ENCODE assay signal across 9 mouse cellular contexts in the genomic region with DNA sequence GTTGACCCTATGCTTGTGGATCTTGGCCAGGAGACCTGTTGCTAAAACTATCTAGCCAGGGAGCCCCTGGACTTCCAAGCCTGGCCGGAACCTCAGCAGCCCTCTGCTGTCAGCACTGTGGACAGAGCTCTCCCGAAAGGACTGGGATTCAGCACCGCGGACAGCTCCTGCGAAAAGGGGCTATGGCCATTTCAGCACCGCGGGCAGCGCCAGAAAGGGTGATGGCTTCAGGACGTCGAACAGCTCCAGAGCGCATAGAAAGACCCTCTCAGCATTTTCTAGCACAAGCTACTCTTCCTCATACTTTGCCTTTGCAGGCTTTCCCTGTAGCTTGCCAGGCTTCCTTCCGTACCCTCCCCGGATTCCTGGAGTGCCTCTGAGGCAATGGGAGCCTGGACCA. TPM values are rescaled to one million over a fixed set of nuclear protein-coding genes. Genes with fewer than 3 reads are reported as not detected.
DNase-seq lines count a peak whose midpoint lies in the region; ATAC-seq and TF ChIP-seq lines count a peak whose summit lies in the region.
"Had no signal": no experiment of that assay in that cellular context is flagged by ENCODE, and none has a peak within 500 bp of the region (broad histone marks: within the 10 kb centered on the region; RNA-seq: fewer than 3 reads in every experiment).

No protein-coding gene starts in this region.

- no peak overlapping the region for H3K4me2 ChIP-seq in intestine, embryonic 14.5 days (ENCODE audit: low read length)
- no peak overlapping the region for H3K4me2 ChIP-seq in intestine, embryonic 15.5 days (replicated peaks)
- no peak overlapping the region for H3K4me2 ChIP-seq in intestine, postnatal 0 days (replicated peaks; ENCODE audit: low read depth)
- H3K4me2 ChIP-seq in liver, embryonic 14.5 days (ENCODE audit: low read depth): no peak overlapping the region
- peak overlapping the region; percentile 33 for H3K4me2 ChIP-seq in neural tube, embryonic 11.5 days (ENCODE audit: low read depth)

- TF ChIP-seq CTCF in gastrocnemius, adult 2 months (IDR thresholded peaks at IDR 0.05): no peak; the same call in 1 of the 2 replicates
- TF ChIP-seq CTCF in intestine, postnatal 0 days (IDR thresholded peaks at IDR 0.05; ENCODE audit: low read depth): peak; percentile 45
- TF ChIP-seq CTCF in liver, embryonic 14.5 days (IDR thresholded peaks at IDR 0.05; ENCODE audit: low read depth): peak; percentile 22; the same call in 1 of the 2 replicates

- H3K36me3 ChIP-seq in intestine, embryonic 14.5 days (ENCODE audit: control insufficient read depth, insufficient read depth, low read length): no peaks in the 10 kb centered on the region
- H3K36me3 ChIP-seq in intestine, embryonic 15.5 days: no peaks in the 10 kb centered on the region
- H3K36me3 ChIP-seq in intestine, postnatal 0 days (ENCODE audit: control insufficient read depth, insufficient read depth): no peaks in the 10 kb centered on the region
- H3K36me3 ChIP-seq in liver, embryonic 14.5 days (replicated peaks; ENCODE audit: control insufficient read depth, insufficient read depth, low read depth): no peaks in the 10 kb centered on the region
- H3K36me3 ChIP-seq in neural tube, embryonic 11.5 days (ENCODE audit: control insufficient read depth, insufficient read depth, low read length): no peaks in the 10 kb centered on the region

- intact Hi-C loops in gastrocnemius, adult 2 months (cut with DNase I): no loop called here

- ATAC-seq in intestine, embryonic 14.5 days (replicated peaks; ENCODE audit: low FRiP score, low TSS enrichment, low read depth): no peak
- ATAC-seq in intestine, embryonic 15.5 days: no peak
- peak; percentile 50 for ATAC-seq in intestine, postnatal 0 days
- no peak for ATAC-seq in liver, embryonic 14.5 days (ENCODE audit: insufficient read depth)
- ATAC-seq in neural tube, embryonic 11.5 days (ENCODE audit: insufficient read depth, low FRiP score, low TSS enrichment): no peak

- H3K27ac ChIP-seq in intestine, embryonic 14.5 days (ENCODE audit: low read depth): no peak overlapping the region
- no peak overlapping the region for H3K27ac ChIP-seq in intestine, embryonic 15.5 days
- no peak overlapping the region for H3K27ac ChIP-seq in gastrocnemius, adult 2 months
- no peak overlapping the region for H3K27ac ChIP-seq in intestine, postnatal 0 days (ENCODE audit: low read depth, low read length)
- H3K27ac ChIP-seq in liver, embryonic 14.5 days: no peak overlapping the region
- H3K27ac ChIP-seq in neural tube, embryonic 11.5 days (ENCODE audit: low read depth, low read length): no peak overlapping the region

- DNase-seq in intestine, embryonic 14.5 days (ENCODE audit: low spot score): peak; percentile 100
- DNase-seq in cerebellum, adult 8-10 months: peak; percentile 48
- DNase-seq in gastrocnemius, adult 2 months: peak; percentile 93
- DNase-seq in liver, embryonic 14.5 days (ENCODE audit: low read depth in 3 of 3, low spot score in 3 of 3): peak; percentile 56 to 64 (median 60)
- DNase-seq in neural tube, embryonic 11.5 days (ENCODE audit: low spot score): peak; percentile 91
- peak; percentile 90 for DNase-seq in thymus, postnatal 0 days (ENCODE audit: low spot score)

- no peak overlapping the region for H3K4me3 ChIP-seq in intestine, embryonic 14.5 days (ENCODE audit: low read depth, low read length)
- H3K4me3 ChIP-seq in intestine, embryonic 15.5 days (replicated peaks): no peak overlapping the region
- no peak overlapping the region for H3K4me3 ChIP-seq in gastrocnemius, adult 2 months
- no peak overlapping the region for H3K4me3 ChIP-seq in intestine, postnatal 0 days (ENCODE audit: low read depth, low read length)
- H3K4me3 ChIP-seq in liver, embryonic 14.5 days (ENCODE audit: insufficient read depth in 1 of 2, low read depth in 2 of 2, low read length in 2 of 2): no peak overlapping the region
- 0 out of 2 replicates have a peak overlapping the region, but pooled peaks have one; percentile 26 for H3K4me3 ChIP-seq in neural tube, embryonic 11.5 days (ENCODE audit: low read depth, low read length)

- TF ChIP-seq EP300 in liver, embryonic 14.5 days (IDR thresholded peaks at IDR 0.05; ENCODE audit: low read depth): no peak

- H3K9ac ChIP-seq in intestine, embryonic 14.5 days (ENCODE audit: low read length): no peak overlapping the region
- no peak overlapping the region for H3K9ac ChIP-seq in intestine, embryonic 15.5 days
- H3K9ac ChIP-seq in intestine, postnatal 0 days (ENCODE audit: low read depth, low read length): no peak overlapping the region
- no peak overlapping the region for H3K9ac ChIP-seq in liver, embryonic 14.5 days (replicated peaks)
- no peak overlapping the region for H3K9ac ChIP-seq in neural tube, embryonic 11.5 days (ENCODE audit: low read length)

- H3K9me3 ChIP-seq in intestine, embryonic 14.5 days (ENCODE audit: control insufficient read depth, low read length): no peaks in the 10 kb centered on the region
- no peaks in the 10 kb centered on the region for H3K9me3 ChIP-seq in intestine, embryonic 15.5 days
- H3K9me3 ChIP-seq in intestine, postnatal 0 days (ENCODE audit: control insufficient read depth): no peaks in the 10 kb centered on the region
- no peaks in the 10 kb centered on the region for H3K9me3 ChIP-seq in liver, embryonic 14.5 days (ENCODE audit: control insufficient read depth, low read length)
- H3K9me3 ChIP-seq in neural tube, embryonic 11.5 days (ENCODE audit: control insufficient read depth, low read length): no peaks in the 10 kb centered on the region

- WGBS in intestine, embryonic 14.5 days: 2% methylated on average over 13 of the region's 13 CpGs
- 3% methylated on average over 13 of the region's 13 CpGs for WGBS in intestine, embryonic 15.5 days
- WGBS in intestine, postnatal 0 days: 2% methylated on average over 13 of the region's 13 CpGs
- WGBS in liver, embryonic 14.5 days (ENCODE audit: insufficient replicate concordance): 6% methylated on average over 13 of the region's 13 CpGs
- WGBS in neural tube, embryonic 11.5 days: 3% methylated on average over 13 of the region's 13 CpGs

- 0 out of 2 replicates have a peak, but pooled peaks cover 4% of the 10 kb centered on the region for H3K4me1 ChIP-seq in intestine, embryonic 14.5 days (replicated peaks; ENCODE audit: control insufficient read depth, insufficient read depth, low read length)
- 0 out of 2 replicates have a peak, but pooled peaks cover 8% of the 10 kb centered on the region for H3K4me1 ChIP-seq in intestine, embryonic 15.5 days (replicated peaks)
- H3K4me1 ChIP-seq in intestine, postnatal 0 days (replicated peaks; ENCODE audit: control insufficient read depth, insufficient read depth, low read length): no peaks in the 10 kb centered on the region
- H3K4me1 ChIP-seq in liver, embryonic 14.5 days (replicated peaks; ENCODE audit: control insufficient read depth in 2 of 2, insufficient read depth in 2 of 2, low read length in 1 of 2): no peaks in the 10 kb centered on the region
- no peaks in the 10 kb centered on the region for H3K4me1 ChIP-seq in neural tube, embryonic 11.5 days (ENCODE audit: control insufficient read depth, insufficient read depth, low read length)

- peaks cover 54% of the 10 kb centered on the region for H3K27me3 ChIP-seq in intestine, embryonic 14.5 days (replicated peaks; ENCODE audit: control insufficient read depth, insufficient read depth, low read length)
- peaks cover 46% of the 10 kb centered on the region for H3K27me3 ChIP-seq in intestine, embryonic 15.5 days (replicated peaks)
- peaks cover 36% of the 10 kb centered on the region for H3K27me3 ChIP-seq in intestine, postnatal 0 days (replicated peaks; ENCODE audit: control insufficient read depth, insufficient read depth, low read length)
- peaks cover 33% of the 10 kb centered on the region for H3K27me3 ChIP-seq in liver, embryonic 14.5 days (ENCODE audit: control insufficient read depth, insufficient read depth, low read length)
- peaks cover 67% of the 10 kb centered on the region for H3K27me3 ChIP-seq in neural tube, embryonic 11.5 days (ENCODE audit: control insufficient read depth, insufficient read depth, low read length)

RNA-seq across cellular contexts. Expression of a gene that starts 1.1 kb away (rescaled TPM):
- 0.31 and 0.42 TPM in 2 replicates for polyA plus RNA-seq in intestine, embryonic 14.5 days (2014; fragmentation: Nextera tagmentation; extraction: Ambion mirVana)
- 0.21 and 0.24 TPM in 2 replicates for polyA plus RNA-seq in intestine, embryonic 15.5 days (2015; fragmentation: Nextera tagmentation; extraction: Ambion mirVana)
- total RNA-seq in gastrocnemius, adult 2 months (2021): under 1 TPM in 1 of 2 experiments, not detected in 1; 0.13 TPM
- polyA plus RNA-seq in intestine, postnatal 0 days (2015; fragmentation: Nextera tagmentation; extraction: Ambion mirVana): 0.09 and 0.12 TPM in 2 replicates
- 0.11 and 0.12 TPM in 2 replicates for polyA plus RNA-seq in liver, embryonic 14.5 days (2012; rRNA removed)
- not detected in 2 replicates for polyA plus RNA-seq in liver, embryonic 14.5 days (2014; fragmentation: Nextera tagmentation; extraction: Ambion mirVana)
- 0.12 TPM in 1 of 2 replicates, not detected in the other for polyA plus RNA-seq in neural tube, embryonic 11.5 days (2014; fragmentation: Nextera tagmentation; extraction: Ambion mirVana)
- not detected in 2 replicates for polyA plus RNA-seq in thymus, postnatal 0 days (2015; fragmentation: Nextera tagmentation; extraction: Ambion mirVana)
- total RNA-seq: neutrophil, adult 5-6 weeks had no signal

RNA-seq across cellular contexts. Expression of a gene that starts 27.1 kb away (rescaled TPM):
- 119 and 127 TPM in 2 replicates for polyA plus RNA-seq in intestine, embryonic 14.5 days (2014; fragmentation: Nextera tagmentation; extraction: Ambion mirVana)
- polyA plus RNA-seq in intestine, embryonic 15.5 days (2015; fragmentation: Nextera tagmentation; extraction: Ambion mirVana): 102 and 116 TPM in 2 replicates
- total RNA-seq in gastrocnemius, adult 2 months (2021): 10 to 100 TPM; 59.3 to 64.5 TPM
- 73.7 and 78.1 TPM in 2 replicates for polyA plus RNA-seq in intestine, postnatal 0 days (2015; fragmentation: Nextera tagmentation; extraction: Ambion mirVana)
- 17.8 and 31.8 TPM in 2 replicates for polyA plus RNA-seq in liver, embryonic 14.5 days (2012; rRNA removed)
- polyA plus RNA-seq in liver, embryonic 14.5 days (2014; fragmentation: Nextera tagmentation; extraction: Ambion mirVana): 64.7 and 66.2 TPM in 2 replicates
- polyA plus RNA-seq in neural tube, embryonic 11.5 days (2014; fragmentation: Nextera tagmentation; extraction: Ambion mirVana): 143 and 150 TPM in 2 replicates
- polyA plus RNA-seq in thymus, postnatal 0 days (2015; fragmentation: Nextera tagmentation; extraction: Ambion mirVana): 106 and 107 TPM in 2 replicates

RNA-seq across cellular contexts. Expression of a gene that starts 34.6 kb away (rescaled TPM):
- polyA plus RNA-seq in intestine, embryonic 14.5 days (2014; fragmentation: Nextera tagmentation; extraction: Ambion mirVana): 6.8 and 7.0 TPM in 2 replicates
- 4.6 and 4.9 TPM in 2 replicates for polyA plus RNA-seq in intestine, embryonic 15.5 days (2015; fragmentation: Nextera tagmentation; extraction: Ambion mirVana)
- total RNA-seq in gastrocnemius, adult 2 months (2021): 1 to 10 TPM; 6.0 to 8.6 TPM
- polyA plus RNA-seq in intestine, postnatal 0 days (2015; fragmentation: Nextera tagmentation; extraction: Ambion mirVana): 1.3 and 1.8 TPM in 2 replicates
- polyA plus RNA-seq in liver, embryonic 14.5 days (2012; rRNA removed): 2.5 and 3.8 TPM in 2 replicates
- polyA plus RNA-seq in liver, embryonic 14.5 days (2014; fragmentation: Nextera tagmentation; extraction: Ambion mirVana): 0.76 and 0.96 TPM in 2 replicates
- polyA plus RNA-seq in neural tube, embryonic 11.5 days (2014; fragmentation: Nextera tagmentation; extraction: Ambion mirVana): 3.9 and 6.2 TPM in 2 replicates
- 1.5 and 1.7 TPM in 2 replicates for polyA plus RNA-seq in thymus, postnatal 0 days (2015; fragmentation: Nextera tagmentation; extraction: Ambion mirVana)
- total RNA-seq: neutrophil, adult 5-6 weeks had no signal

RNA-seq across cellular contexts. Expression of a gene that starts 46.1 kb away (rescaled TPM):
- 2.2 and 2.5 TPM in 2 replicates for polyA plus RNA-seq in intestine, embryonic 14.5 days (2014; fragmentation: Nextera tagmentation; extraction: Ambion mirVana)
- polyA plus RNA-seq in intestine, embryonic 15.5 days (2015; fragmentation: Nextera tagmentation; extraction: Ambion mirVana): 2.0 and 2.4 TPM in 2 replicates
- 1 to 10 TPM; 1.5 to 2.1 TPM for total RNA-seq in gastrocnemius, adult 2 months (2021)
- 0.46 and 0.89 TPM in 2 replicates for polyA plus RNA-seq in intestine, postnatal 0 days (2015; fragmentation: Nextera tagmentation; extraction: Ambion mirVana)
- polyA plus RNA-seq in liver, embryonic 14.5 days (2012; rRNA removed): 0.03 and 0.06 TPM in 2 replicates
- polyA plus RNA-seq in liver, embryonic 14.5 days (2014; fragmentation: Nextera tagmentation; extraction: Ambion mirVana): 0.24 TPM in 1 of 2 replicates, not detected in the other
- 3.4 and 3.5 TPM in 2 replicates for polyA plus RNA-seq in neural tube, embryonic 11.5 days (2014; fragmentation: Nextera tagmentation; extraction: Ambion mirVana)
- 0.47 and 0.81 TPM in 2 replicates for polyA plus RNA-seq in thymus, postnatal 0 days (2015; fragmentation: Nextera tagmentation; extraction: Ambion mirVana)

RNA-seq across cellular contexts. Expression of a gene that starts 49.6 kb away (rescaled TPM):
- 39.1 and 45.2 TPM in 2 replicates for polyA plus RNA-seq in intestine, embryonic 14.5 days (2014; fragmentation: Nextera tagmentation; extraction: Ambion mirVana)
- 36.1 and 36.2 TPM in 2 replicates for polyA plus RNA-seq in intestine, embryonic 15.5 days (2015; fragmentation: Nextera tagmentation; extraction: Ambion mirVana)
- total RNA-seq in gastrocnemius, adult 2 months (2021): 10 to 100 TPM; 20.0 to 22.4 TPM
- polyA plus RNA-seq in intestine, postnatal 0 days (2015; fragmentation: Nextera tagmentation; extraction: Ambion mirVana): 16.2 and 17.9 TPM in 2 replicates
- polyA plus RNA-seq in liver, embryonic 14.5 days (2012; rRNA removed): 3.4 and 4.2 TPM in 2 replicates
- polyA plus RNA-seq in liver, embryonic 14.5 days (2014; fragmentation: Nextera tagmentation; extraction: Ambion mirVana): 6.5 TPM in 2 replicates
- 37.9 and 39.8 TPM in 2 replicates for polyA plus RNA-seq in neural tube, embryonic 11.5 days (2014; fragmentation: Nextera tagmentation; extraction: Ambion mirVana)
- 23.8 and 24.1 TPM in 2 replicates for polyA plus RNA-seq in thymus, postnatal 0 days (2015; fragmentation: Nextera tagmentation; extraction: Ambion mirVana)

Comparison
In these comparisons a context has a peak if more than half of its experiments do, and no peak if none do; other contexts are left out.
1. DNase-seq: peak in every context shown above with its lines; median percentile 100 in intestine, embryonic 14.5 days; 93 in gastrocnemius, adult 2 months; 91 in neural tube, embryonic 11.5 days; 90 in thymus, postnatal 0 days; 60 in liver, embryonic 14.5 days; 48 in cerebellum, adult 8-10 months.